Mouse (Mus musculus): ENCODE measurements around the gene Bcl11a. TPM values are rescaled to one million over a fixed set of nuclear protein-coding genes. Genes with fewer than 3 reads are reported as not detected.
A peak's percentile ranks its signal among the peaks of the same experiment; 100 is the strongest.

Bcl11a gene
- total RNA-seq, 2 experiments from 2014 or later, result 0.67 to 0.83 TPM

DNA sequence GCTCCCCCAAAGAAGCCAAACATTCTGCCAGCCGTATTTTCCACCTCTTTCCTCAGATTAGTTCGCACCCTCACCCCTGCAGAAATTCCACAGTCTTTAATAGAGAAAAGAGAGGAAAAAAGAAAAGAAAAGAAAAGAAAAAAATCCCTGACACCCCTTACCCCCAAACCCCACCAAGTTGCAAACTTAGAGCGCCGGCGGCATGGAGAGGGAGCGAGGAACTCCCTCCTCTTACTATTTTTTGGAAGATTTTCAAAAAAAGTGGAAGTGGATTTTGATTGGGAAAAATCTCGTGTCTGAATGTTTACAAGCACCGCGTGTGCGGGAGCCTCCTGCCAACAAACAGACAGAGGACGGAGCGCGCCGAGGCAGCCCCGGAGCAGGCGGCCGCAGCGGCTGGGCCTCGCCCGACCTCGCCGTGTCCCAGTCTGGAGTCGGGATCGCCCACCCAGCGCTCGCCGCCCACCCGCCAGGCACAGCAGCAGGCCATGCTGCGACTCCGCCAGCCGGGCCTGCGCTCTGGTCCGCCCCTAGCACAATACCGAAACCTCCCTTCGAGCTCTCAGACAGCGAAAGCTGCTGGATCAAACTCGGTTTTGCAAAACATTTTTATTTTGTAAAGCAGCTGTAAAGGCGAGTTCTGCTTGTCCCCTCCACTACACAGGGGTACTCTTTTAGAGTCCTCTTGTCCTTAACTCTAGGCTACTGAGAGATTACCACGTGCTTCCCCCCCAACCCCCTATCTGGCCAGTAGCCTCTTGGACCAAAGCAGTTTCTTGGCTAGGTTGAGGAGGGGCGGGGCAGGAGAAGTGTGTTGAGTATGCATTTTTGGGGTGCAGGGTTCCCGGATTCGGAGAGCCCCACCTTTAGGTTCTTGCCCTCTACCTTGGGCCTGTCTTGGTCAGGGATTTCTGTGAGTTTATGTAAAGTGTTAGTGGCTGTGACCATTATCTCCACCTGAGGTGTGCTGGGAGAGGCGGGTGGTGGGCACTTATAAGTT is 1.8 kb downstream of the Bcl11a start:
- peak in 1 of 2 experiments; percentile 49 for DNase-seq (ENCODE audit: low spot score in 2 of 2)

DNA sequence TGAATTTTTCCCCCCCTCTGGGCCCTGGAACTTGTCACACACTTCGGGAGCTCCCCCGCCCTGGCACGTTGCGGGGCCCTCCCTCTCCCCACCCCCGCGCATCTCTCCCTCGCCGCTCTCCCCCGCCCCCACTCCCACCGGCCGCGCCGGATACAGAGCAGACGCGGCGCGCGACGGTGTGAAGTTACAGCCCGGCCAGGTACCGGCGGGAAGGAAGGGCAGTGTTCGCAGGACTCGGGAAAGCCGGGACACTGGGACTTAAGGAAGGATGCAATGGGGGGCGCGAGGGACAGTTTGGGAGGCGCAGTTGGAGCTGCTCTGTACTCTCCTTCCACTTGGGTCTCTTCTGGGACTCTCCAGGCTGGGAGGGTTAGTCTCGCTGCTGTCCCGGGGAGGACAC is 2.7 kb downstream of the Bcl11a start:
- peak in 1 of 2 experiments; percentile 29 for DNase-seq (ENCODE audit: low spot score in 2 of 2)

DNA sequence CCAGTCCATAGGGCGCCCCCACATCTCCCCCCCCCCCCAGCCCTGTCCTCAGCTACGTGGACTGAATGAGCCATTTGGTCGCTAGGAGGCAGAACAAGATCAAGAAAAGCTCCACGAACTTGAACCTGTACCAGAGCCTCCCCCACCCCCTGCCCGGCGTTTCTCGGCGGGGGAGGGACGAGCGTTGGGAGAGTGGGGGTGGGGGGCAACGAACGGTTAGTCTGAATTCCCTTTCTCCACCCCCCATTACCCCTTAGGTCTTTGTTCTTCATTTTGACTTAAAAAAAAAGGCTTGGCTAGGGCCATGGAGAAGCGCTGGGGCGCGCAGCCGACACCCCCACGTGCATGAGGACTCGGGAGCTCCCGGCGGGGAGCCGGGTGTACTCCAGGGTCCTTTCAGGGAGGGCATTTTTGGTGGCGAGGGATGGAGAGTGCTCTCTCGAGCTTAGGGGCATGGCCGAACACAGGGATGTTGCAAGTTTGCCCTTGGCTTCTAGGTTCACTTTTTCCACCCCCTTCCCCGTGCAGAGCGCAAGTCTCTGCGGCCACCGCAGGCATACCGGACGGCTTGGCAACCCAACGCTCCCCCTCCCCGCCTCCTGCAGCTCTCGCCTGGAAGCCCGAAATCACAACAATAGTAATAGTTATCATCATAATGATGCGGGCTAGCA is 3.3 kb downstream of the Bcl11a start:
- DNase-seq (ENCODE audit: low spot score in 2 of 2), result peak in 1 of 2 experiments; percentile 35

DNA sequence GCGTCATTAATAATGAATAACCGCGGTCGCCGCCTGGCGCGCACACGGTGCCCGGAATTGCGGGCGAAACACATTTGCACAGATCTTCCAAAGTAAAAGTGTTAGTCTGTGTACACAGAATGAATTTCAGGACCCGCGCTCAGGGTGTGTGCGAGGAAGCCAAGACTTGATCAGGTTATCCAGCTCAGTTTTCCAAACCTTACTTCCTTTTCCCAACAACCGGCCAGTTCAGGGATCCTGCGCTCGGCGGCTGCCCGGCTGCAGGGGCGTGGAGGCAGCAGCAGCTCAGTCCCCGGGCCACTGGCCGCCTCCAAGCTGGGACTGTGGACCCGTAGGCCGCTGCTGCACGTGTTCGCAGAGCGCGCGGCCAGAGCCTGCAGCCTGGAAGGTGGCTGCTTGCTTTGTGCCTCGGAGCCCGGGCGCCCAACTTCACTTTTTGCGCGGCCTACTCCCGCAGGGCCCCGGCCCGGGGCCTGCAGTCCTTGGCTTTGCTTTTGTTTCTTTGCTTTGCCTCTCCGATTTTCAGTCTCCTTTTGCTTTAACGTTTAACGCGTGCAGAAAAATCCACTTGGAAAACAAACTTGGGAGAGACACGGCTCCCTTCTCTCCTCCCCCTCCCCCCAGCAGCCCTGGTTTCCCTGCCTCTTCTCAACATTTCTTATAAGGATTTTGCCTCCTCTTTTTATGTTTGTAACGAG is 4.0 kb downstream of the Bcl11a start:
- peak in 1 of 2 experiments; percentile 44 for DNase-seq (ENCODE audit: low spot score in 2 of 2)

DNA sequence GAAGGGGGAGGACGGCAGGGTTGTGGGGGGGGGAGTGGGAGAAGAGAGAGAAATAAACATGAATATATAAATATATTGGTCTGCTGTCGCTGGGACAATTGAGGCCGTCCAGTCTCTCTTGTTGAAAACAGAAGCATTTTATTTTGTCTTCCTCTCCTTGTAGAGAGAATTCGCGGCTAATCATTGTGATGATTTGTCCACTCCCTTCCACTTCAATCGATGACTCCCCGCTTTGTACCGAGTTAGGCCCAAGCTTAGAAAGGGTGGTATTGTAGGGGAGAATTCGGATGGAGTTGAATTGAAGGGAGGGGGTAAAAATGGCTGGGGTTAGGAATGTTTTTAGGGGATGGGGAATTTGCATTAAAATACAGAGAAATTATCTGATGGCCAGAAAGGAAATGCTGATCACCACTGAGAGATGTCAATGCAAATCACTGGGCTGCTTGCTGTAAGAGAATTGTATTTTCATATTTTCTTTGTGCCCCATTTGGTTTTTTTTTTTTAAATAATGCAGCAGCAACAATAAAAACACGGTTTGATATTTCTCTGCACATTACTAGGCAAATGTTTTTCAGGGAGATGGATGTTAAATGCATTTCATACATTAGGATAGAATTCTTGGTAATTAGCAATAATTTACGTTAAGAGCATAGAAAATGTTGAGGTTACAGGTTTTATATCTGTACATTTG is 4.7 kb downstream of the Bcl11a start:
- DNase-seq (ENCODE audit: low spot score in 2 of 2), result no peak

DNA sequence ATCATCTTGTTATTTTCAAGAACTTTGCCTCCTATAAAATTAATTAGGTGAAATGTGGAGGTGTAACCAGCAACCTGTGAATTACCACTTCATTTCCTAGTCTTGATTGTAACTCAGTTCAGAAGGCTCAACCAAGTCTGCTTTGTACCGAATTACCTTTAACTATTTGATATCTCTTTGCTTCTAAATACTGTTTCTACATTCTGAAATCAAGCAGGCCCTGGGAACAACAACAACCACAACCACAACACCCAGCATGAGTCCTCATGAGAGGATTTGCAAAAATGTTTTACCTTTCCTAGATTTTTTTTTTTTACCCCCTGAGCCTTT is 5.2 kb downstream of the Bcl11a start:
- DNase-seq (ENCODE audit: low spot score in 2 of 2), result no peak

DNA sequence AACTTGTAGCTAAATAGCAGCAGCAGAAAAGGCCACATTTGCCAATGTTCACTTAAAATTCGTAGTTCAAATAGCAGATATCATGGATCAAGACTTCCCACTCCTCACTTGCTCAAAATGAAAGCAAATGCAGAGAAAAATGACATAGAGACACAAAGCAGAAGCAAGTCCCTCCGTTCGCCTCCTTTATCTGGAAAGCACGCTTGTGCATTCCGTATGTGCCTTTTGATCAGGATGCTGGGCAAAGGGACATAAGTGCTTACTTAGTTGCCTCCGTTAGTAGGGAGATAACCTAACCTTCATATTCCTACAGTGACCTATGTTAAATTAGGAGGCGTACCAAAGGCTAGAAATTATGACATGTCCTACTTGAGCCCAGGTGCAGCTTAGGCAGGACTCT is 5.6 kb downstream of the Bcl11a start:
- DNase-seq (ENCODE audit: low spot score in 2 of 2), result no peak

DNA sequence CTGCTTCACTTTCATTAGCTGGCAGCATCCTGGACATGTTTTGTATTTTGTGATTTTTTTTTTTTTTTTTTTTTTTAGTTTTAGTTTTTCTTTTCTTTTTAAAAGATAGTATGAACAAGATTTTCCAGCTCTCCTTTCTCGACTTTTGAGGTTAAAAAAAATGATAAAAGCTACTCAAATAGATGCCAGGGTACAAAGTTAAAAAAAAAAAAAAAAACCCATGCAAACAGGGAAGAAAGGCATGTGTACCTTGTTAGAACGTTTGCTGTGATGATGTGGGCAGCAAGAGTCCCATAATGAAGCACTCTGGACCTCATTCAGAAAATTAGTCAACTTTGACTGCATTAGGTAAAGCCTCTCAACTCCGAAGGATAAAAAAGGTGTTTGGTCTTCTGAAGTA is 6.2 kb downstream of the Bcl11a start:
- DNase-seq (ENCODE audit: low spot score in 2 of 2), result no peak

DNA sequence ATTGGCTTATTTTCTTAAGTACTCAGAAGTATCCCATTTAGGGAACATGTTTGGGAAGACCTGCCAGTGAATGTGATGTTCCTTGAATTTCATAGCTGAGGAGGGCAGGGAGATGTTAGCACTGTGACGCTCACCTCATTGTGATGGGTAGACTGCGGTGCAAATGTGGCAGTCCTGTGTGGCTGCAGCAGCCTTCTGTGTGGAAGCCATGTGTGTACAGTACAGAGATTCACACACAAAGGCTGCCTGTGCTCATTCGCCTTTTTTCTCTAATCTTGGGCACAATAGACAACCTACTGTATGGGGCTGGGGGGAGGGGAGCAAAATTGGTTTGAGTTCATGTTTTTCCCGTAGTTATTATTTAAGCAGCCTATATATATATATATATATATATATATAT is 6.7 kb downstream of the Bcl11a start:
- DNase-seq (ENCODE audit: low spot score in 2 of 2), result no peak

DNA sequence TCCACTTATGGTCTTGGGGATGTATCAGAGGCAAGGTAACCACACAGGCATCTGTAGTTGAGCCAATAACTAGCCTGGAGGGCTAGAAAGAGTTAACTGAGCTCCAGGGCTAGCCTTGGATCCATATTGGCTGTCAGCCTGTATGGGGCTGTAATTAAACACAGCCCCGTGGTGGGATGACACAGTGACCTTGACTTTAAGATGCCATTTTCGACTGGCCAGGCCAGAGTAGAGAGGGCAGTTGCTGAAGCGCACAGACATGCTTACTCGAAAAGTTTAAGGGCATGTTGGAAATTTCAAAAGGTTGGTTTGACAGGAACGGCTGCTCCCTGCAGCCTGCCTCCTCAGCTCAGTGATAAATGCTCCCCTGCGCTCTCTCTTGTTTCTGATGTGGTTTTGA is 8.1 kb downstream of the Bcl11a start:
- DNase-seq (ENCODE audit: low spot score in 2 of 2), result no peak

DNA sequence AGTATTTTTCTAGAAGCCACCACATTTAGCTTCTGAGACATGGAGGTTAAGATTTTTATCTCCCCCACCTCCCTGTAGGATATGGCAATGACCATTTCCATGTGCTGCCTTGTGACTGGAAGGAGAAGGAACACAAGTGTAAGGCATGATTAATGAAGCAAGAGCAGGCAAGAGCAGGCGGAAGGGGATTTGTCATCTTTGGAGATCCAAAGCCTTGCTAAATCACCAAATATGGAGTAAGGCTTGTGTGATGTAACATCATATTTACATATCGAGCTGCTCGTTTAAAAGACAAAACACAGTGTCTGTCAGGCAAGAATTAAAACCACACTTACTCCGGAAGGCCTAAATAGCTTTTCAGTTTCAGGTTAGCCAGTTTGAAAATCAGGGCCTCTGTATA is 9.2 kb downstream of the Bcl11a start:
- DNase-seq (ENCODE audit: low spot score in 2 of 2), result no peak

DNA sequence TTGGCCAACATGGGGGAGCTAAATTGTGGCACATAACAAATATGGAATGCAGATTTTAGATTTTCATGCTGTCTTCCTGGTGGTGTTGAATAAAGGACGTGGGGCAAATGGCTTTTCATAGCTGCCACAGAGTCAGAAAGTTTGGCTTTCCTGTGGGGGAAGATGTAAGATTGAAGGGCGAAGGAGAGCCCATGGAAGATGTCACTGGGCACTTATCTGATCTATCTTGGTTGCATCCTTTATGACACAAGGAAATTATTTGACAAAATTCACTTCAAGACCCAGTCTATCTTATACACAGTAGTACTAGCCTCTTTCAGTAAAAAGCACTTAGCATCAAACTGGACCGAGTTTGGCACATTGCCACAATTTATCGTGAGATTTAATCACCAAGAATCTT is 12.6 kb downstream of the Bcl11a start:
- DNase-seq (ENCODE audit: low spot score in 2 of 2), result no peak

DNA sequence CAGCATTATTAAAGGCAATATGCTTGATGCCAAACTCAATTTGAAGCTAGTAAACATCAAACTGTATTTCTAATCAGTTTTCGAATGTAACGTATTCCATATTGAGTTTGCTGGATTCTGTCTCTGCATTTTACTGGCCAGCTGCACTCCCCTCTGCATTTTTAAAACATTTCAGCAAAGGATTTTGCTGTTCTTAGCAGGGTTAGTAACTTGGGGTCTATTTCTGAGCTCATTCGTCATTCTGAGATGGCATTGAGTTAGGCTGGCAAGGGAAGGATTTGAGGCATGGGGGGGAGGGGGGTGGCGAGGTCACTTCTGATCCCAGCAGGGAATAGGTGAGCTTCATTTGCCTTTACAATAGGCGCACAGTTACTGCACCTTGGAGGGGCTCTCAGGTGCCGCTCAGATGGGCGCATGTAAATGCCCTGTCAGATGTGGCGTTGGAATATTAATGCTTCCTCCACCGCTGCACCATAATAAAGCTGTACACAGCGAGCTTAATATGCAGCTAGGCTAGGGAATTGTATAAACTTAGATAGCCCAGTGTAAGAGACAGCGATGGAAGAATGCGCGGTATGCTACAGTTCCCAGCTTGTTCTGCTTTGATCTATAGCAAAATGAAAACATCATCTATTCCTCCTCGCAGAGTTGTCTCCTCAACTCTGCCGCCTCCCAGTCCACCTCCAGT is 13.7 kb downstream of the Bcl11a start:
- DNase-seq (ENCODE audit: low spot score in 2 of 2), result no peak

DNA sequence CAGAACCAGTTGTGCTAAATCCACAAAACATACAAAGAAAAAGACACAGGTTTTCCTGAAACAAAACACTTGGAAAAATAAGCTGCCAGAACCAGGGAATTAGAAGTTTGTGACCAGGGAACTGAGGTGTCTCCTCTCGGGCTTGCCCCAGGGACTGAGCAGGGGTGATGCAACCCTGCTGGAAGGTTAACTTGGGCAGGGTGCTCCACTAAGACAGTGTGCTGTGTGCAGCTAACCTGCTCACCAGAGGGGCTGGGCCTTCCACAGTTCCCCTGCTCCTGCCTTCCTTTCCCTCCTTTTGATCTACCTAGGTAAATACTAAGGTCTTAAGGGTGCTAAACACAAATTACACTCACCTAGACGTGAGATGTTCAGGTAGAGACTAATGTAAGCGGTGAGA is 14.8 kb downstream of the Bcl11a start:
- no peak for DNase-seq (ENCODE audit: low spot score in 2 of 2)

DNA sequence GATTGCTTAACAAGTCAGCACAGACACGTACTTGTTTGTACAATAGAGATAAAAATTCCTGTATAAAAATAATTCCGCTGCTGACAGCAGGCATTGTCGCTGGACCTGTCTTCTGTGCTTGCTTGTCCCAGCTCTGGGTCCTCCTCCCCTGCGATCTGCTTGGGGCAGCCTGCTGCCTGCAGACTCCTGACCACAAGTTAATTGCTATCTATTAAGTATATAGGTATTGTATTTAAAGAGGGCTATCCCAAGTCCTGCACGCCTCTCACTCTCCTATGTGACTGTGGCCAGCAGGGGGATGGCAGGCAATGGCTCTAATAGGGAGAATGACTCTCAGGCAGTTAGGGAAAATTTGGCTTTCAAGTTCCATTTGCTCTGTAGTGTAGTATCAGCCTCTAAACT is 16.2 kb downstream of the Bcl11a start:
- DNase-seq (ENCODE audit: low spot score in 2 of 2), result no peak

DNA sequence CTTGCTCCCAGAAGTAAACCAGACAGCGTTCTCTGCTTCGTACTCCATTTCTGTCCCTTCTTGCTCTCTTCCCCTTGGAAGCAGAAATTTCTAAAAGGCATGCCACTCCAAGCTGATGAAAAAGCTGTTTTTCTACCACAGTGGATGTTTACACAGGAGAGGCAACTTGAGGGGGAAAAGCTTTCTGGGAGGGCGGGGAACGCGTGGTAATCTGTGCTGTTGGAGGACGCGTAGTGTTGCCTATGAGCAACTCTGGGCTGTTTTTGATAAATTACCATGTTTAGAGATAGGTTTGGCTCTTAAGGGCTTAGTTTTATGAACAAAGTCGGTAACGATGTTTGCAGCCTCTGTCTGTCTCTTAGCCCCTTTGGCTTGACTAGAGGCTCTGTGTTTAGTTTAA is 17.4 kb downstream of the Bcl11a start:
- no peak for DNase-seq (ENCODE audit: low spot score in 2 of 2)

DNA sequence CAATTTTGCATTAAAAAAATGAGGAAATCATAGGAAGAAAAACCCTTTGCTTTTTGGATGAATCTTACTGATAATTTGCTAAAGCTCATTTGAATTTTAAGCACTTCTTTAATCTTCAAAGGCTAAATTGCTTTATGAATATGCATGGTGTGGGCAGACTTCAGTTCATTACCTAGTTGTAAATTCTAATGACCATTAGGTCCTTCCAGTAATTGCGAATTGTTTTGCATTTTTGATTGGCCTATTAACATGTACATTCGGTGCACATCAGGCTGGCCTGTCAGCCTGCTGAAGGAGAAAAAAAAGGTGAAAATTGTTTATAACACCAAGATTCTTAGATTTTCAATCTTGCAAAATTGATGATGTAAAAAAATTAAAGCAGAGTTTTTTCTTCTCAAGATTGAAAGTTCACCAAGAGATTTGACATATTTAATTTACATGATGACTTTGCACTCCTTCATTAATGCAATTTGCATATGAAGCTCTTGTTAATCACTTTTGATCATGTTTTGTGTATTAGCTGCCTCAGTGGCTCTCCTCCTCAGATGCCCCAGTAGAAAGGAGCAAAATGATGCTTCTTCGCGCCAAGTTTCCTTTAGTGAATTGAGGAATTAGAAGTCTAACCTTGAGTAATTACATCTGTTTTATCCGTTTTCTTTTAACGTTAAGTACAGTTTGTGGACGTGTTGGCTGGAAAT is 17.9 kb downstream of the Bcl11a start:
- DNase-seq (ENCODE audit: low spot score in 2 of 2), result no peak

DNA sequence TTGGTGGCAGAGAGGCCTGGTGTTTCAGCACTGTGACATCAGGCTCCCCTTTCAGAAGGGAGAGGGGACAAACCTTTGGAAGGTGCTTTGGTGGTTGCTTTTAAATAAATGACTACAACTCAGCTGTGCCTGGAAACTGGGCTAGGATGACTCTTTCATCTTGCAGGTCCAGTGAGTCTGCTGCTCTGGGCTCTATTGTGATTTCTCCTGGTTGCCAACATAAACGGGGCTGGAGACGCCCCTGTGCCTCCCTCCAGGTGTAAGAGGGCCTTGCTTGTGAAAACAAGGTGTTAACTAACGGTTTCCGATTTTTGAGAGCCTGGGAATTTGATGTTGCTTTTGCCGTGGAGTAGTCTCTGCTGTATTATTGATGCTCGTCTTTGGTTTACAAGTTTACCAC is 18.6 kb downstream of the Bcl11a start:
- DNase-seq (ENCODE audit: low spot score in 2 of 2), result no peak

DNA sequence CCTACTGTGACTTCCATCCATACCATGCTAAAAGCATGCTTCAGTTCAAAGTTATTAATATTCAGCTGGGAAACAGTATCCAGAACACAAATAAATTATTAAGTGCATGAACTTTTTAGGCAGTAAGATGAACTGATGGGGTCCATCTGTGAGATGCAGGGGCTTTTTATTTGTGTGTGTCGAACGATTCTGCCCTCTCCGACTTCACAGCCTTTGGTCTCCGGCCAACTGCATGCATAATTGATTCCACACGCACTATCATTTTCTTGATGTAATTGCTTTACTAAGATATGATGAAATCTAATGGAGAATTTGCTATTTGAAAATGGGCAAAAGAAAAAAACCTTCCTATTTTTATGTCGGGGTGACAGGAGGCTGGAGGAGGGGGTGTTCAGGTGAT is 19.2 kb downstream of the Bcl11a start:
- no peak for DNase-seq (ENCODE audit: low spot score in 2 of 2)

DNA sequence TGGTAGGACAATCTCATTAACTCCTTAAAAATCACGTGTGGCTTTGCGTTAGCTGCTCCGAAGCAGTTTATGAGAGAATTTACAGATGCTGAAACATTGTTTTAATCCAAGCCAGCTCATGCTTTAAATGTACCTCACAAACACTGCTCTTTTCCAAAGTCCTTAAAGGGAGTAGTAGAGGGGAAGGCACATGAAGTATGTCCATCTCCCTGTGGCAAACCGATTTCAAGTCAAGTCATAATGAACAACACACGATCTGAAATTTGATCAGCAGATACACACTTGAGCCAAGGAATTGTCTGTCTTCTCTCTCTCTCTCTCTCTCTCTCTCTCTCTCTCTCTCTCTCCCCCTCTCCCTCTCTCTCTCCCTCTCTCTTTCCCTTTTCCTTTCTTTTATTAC is 20.2 kb downstream of the Bcl11a start:
- DNase-seq (ENCODE audit: low spot score in 2 of 2), result no peak
